Mouse (Mus musculus) spleen, postnatal 0 days (tissue): ENCODE measurements around the gene Mtmr3. TPM values are rescaled to one million over a fixed set of nuclear protein-coding genes. Genes with fewer than 3 reads are reported as not detected.

ENCODE experiments used
- polyA plus RNA-seq: library from polyadenylated mRNA; unstranded; fragments of >200 nt; fragmentation: Nextera tagmentation; extraction: Ambion mirVana; gene quantifications from 2 replicates; pipeline ENCODE4 v1.2.1, GENCODE M21; 2015

Gene Mtmr3
- 22.7 and 25.1 TPM in 2 replicates for polyA plus RNA-seq

DNA sequence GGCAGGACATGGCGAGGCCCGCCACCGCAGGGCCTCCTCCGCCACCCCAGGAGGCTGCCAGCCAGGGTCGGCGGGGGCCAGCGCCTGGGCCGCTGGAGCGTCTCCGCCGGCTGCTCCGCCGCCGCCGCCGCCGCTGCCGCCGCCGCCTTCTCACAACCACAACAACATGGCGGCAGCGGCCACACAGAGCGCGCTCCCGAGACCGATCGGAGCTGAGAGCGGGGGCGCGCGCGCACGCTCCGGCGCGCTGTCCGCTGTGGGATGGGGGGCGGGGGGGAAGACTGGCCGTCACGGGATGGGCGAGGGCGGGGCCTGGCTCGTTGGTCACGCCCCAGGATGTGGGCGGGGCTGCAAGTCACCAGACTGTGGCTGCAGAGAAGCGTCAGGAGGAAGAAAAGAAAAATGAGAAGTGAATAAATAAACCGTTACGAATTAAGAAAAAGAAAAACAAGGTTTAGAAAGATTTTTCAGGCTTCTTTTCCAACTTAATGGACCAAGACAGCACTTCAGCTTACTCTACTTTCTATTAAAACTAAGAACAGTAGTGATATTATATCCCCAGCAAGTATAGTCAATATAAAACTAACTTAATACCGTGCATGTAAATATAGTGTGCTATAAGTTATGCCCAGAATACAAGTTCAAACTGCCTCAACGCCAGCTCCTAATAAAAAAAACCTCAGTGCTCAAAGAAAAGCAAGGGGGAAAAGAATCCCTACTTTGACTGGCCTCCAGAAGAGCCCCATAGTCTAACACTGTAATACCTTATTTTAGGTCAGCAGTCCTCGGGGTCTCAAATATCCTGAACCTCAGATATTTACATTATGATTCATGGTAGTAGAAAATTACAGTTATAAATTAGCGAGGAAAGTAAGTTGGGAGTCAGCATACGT, at the start of gene Mtmr3:
Gene Mtmr3 (minus strand): TSS at position 256 of the 893 bp plus-strand sequence.

DNA sequence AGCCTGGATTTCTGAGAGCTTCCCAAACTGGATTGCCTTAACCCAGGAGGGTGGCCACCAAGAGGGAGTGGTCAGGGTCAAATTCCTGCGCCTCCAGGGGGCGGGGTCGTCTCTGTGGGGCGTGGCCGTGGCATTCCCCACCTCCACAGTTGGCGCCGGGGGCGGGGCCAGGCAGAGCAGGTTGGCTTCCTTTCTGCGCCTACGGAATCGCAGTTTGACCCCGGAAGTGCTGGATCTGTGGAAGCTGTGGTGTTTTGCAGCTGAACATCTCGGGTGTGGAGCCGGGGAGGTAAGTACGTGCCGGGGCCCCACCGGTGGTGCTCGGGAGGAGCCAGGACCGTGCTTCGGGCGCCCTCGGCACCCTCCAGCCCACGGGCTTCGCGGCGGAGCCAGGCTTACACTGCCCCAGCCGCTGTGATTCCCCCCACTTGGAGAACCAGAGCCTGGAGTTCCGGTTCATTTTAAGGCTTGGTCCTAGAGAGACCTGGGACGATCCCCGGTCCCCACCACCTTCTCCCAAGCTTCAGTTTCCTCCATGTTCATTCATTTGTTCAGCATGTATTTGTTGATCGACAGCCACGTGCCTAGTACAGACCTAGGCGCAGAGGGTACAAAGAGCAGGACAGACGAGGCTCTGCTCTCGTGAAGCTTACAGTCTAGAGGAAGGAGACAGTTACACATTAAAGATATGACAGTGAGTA, 43.0 kb upstream of the Mtmr3 start, which contains the start of gene Ascc2:
Gene Ascc2 (plus strand): TSS at position 214 of the 701 bp plus-strand sequence.

DNA sequence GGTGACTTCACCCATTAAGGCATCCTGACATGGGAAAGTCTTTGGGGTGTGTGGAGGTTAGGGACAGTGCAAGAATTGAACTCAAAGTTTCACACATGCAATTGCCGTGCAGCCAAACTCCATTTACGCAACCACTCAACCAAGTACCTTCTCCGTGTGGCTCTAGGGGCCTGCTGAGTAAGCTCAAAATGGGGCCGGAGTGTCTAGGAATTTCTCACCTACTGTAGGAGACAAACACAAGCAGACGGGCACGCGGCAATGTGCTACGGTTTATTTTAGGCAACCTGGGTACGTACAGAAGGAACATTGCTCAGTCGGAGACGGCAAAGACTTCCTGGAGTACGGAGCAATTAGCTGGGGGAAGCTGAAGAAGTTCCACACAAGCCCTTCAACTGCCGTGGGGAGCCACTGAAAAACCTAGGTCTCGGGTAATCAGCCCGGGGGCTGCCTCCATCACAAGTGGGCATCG, 25.4 kb upstream of the Mtmr3 start, which contains the start of gene Gm11032:
Gene Gm11032 (plus strand): TSS at position 51 of the 469 bp plus-strand sequence.

GRCm38 (mm10) chr11:4440978-4441377, 153.7 kb downstream of the Mtmr3 start, which contains the start of gene Hormad2:
Hormad2 (minus strand) TSS chr11:4441105.

Other genes with a start within 250 kb of the Mtmr3 start
- 0.56 and 1.0 TPM in 2 replicates for gene Hormad2, start 153.8 kb downstream of the Mtmr3 start, polyA plus RNA-seq
- gene Gm11032, start 25.2 kb upstream of the Mtmr3 start, polyA plus RNA-seq = not detected in 2 replicates
- 14.8 and 15.3 TPM in 2 replicates for gene Ascc2, start 42.9 kb upstream of the Mtmr3 start, polyA plus RNA-seq
- 724 and 780 TPM in 2 replicates for gene Uqcr10, start 109.5 kb upstream of the Mtmr3 start, polyA plus RNA-seq
- 36.0 and 36.5 TPM in 2 replicates for gene Zmat5, start 109.8 kb upstream of the Mtmr3 start, polyA plus RNA-seq
- gene Cabp7, start 151.9 kb upstream of the Mtmr3 start, polyA plus RNA-seq = 0.06 TPM in 1 of 2 replicates, not detected in the other